Mouse (Mus musculus) adrenal gland, postnatal 14 days (tissue): ENCODE measurements around the gene Elavl3. TPM values are rescaled to one million over a fixed set of nuclear protein-coding genes. Genes with fewer than 3 reads are reported as not detected.
A peak's percentile ranks its signal among the peaks of the same experiment; 100 is the strongest.

Source experiments
- DNase-seq: peaks from one replicate; pipeline ENCODE4 v3.0.0; 2021; ENCODE audit warnings: mixed read lengths
- total RNA-seq: library from RNA; stranded (reverse); gene quantifications from 2 replicates; pipeline ENCODE4 v1.2.3, GENCODE M21; 2021

Elavl3 gene
- total RNA-seq, 1 experiment from 2014 or later: 2.4 TPM

DNA sequence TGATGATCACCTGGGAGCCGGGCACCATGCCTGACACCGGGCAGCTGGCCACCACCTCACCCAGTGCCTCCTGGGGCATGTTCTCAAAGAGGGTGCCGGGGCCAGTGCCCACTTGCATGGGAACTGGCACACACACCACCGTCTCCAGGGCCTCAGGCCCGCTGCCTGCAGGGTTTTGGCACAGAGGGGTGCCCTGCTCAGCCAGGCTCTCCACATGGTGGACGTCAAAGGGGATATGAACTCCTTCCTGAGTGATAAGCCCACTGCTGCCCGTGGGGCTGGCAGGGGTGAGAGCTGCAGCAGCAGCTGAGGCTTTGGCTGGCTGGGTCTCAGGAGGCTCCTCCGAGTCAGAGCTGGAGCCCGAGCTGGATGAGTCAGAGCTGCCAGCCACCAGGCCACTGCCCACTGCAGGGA is 6.2 kb upstream of the Elavl3 start:
- DNase-seq: peak; percentile 64

DNA sequence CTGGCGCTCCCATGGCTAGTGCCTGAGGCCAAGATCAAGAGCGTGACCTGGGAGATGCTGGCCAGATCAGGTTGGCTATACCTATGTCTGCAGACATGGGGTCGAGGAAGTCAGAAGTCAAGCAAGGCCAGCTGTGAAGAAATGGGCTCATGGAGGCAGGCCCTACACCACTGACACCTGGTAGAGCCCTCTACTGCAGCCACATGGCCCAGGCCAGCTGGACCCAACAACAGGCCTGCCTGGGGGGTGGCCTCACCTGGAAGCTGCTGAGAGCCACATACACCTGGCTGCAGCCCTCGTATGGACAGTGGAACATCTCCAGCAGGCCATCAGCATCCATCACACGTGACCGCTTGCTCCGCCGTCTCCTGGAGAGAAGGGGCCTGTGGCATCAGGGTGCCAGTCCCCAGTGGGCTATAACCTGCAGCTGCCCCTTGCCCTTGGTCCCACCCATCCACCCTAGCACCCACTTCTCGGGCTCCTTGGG is 5.3 kb upstream of the Elavl3 start:
- DNase-seq: no peak

DNA sequence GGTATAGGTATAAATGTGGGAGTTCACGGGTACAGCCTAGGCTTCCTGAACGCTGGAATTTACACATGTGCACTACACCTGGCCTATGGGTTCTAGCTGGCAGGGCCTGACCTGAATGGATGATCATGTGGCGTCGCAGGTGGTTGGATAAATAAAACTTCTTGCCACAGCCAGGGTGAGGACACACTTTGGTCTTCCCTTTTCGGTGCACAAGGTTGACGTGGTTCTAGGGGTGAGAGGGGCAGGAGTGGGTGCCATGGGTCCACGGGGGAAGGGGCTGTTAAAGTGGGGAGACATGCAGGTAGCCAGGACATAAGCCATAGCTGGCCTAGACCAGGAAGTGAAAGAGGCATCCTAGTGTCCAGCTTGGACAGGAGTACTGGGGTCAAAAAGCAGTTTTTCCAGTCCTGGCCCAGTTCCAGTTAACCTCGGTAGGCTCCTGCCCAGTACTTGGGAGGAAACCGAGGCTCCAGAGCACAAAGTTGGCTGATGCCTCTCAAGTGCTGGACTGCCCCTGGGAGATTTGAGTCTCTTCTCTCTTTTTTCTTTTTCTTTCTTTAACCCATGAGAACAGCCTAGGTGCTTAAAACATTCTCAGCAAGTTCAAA is 4.6 kb upstream of the Elavl3 start:
- DNase-seq: no peak

DNA sequence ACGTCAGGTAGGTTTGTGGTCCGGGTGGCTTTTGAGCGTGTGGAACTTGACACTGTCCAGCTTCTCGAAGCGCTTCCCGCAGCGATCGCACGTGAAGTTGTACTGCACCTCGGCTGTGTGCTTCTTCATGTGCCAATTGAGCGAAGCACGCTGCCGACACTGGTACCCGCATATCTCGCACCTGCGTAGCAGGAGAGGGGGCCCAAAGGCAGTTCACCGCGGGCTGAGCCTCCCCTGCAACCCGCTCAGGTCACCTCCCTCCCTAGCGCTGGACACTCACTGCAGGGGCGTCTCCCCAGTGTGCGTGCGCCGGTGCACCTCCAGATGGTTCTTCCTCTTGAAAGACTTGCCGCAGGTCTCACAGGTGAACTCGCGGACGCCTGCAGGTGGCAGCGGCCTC is 3.9 kb upstream of the Elavl3 start:
- DNase-seq: no peak

DNA sequence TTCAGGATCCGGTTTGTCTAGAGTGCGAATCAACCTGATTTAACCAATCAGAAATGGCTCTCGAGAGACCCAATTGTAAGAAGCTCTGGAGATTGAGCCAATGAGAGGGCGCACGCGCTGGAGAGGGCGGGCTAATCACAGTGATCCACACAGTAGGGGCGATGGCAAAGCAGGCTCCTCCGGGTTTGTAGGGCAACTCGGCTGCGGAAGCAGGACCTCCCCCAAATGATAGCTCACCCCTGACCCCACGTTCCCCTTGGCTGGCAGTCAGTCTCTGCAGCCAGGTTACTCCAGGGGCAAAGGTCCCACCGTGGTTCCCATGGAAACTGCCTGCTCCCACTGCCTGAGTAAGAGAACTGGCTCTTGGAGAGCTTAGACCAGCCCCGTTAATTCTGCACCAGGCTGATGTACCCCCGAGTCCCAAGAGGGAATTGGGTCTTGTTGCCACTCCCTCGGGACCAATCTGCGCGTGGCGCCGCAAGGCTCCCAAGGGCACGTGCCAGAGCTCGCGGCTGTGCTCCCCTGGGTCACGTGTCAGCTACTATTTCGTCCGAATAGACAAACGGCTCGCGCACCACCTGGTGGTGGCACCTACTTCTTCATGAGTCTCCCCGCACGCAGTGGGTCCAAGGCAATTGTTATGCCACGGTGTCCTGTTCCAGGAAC is 2.7 kb upstream of the Elavl3 start:
- DNase-seq: peak; percentile 89

DNA sequence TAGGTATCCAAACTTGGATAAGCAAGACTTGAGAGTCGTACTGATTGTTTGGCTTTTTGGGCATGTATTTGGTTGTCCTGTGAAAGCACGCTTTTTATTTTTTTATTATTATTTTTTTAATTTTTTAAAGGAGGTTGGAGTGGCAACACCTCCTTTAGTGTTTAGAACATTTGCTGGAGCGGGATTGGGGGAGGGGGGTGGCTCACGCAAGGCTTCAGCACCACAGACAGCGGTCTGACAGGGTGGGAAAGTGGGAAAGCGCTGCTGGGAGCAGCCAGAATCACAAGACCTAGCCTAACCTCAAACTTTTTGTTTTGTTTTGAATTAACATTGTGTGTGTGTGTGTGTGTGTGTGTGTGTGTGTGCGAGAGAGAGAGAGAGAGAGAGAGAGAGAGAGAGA is 1.8 kb upstream of the Elavl3 start:
- DNase-seq: peak; percentile 28

DNA sequence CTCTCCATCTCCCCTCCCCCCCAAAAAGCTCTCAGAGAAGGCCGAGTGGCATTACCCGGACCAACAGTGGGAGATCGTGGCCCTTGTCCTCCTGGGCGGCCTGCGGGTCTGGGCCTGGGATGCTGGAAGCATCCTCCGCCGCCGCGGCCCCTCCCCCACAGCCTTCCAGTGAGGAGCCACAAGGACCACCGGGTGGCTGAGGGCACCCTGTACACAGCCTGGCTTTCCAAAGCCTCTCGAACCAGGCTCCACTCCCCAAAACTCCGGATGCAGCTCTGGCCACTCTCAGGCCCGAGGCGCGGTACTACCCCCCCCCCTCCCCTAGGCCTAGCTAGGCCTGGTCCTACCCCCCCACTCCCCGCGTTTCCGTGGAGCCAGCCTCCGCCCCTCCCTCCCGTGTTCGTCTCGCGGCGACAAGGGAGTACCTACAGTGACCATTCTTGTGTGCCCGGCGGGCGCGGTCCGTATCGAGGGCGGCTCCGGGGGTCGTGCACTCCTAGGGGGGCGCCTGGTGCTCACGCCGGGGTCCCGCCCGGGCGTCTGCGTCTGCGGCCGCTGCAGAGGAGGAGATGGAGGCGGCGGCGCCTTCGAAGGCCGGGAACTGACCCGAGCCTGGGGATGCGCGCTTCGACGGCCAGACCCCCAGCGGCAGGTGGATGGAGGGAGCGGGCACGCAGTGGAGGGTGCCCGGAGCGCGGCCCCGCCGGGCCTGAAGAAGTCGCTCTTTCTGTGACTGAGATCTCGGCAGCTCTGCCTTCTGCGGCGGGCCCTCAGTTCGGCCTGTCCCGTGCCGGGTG is 464 bp downstream of the Elavl3 start:
- peak; percentile 35 for DNase-seq

DNA sequence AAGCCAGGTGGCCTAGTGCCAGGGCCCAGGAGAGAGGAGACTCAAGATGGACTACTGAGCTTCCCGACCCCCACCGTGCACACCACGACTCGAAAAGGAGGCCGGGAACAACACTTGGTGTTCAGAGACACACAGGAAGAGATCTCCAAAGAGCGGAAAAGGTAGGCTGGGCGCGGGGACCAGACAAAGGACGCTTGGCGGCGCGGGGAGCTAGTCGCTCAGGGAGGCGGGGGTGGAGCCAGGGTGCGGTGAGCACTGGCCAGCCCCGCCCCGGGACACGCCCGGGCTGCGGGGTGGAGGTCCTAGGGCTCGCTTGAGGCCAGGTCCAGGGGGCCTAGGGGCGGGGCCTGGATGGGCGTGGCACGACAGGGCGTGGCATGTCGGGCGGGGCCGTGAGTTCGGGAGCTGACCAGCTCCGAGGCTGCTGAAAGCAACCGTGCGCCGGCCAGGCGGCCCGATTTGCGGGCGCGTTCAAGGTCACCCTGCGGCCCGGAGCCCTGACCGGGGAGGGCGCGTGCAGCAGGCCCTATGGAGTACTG is 1.4 kb downstream of the Elavl3 start:
- peak; percentile 80 for DNase-seq

DNA sequence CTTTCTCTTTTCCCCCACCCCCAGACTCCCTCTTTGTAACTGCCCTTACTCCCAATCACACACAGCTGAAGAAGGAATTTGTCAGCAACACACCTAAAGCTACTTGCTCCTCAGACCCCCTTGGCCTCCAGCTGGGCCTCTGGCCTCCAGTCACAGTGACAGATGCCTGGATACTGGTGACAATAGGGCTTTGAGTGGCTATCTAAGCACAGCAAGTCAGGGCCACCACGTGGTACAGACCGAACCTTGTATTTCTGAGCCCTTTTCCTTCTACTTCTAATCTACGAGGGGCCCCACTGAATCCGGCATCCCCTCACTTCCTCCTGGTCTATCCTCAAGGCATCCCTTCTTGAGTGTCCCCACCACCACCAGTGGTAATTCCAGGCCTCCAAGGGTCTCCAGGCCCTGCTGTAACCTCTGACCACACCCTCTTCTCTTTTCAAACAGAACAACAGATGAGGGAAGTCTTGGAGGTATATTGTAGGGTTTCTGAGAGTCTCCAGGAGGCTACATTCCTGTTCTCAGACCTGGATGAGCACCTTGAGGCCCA is 2.0 kb downstream of the Elavl3 start:
- no peak for DNase-seq

DNA sequence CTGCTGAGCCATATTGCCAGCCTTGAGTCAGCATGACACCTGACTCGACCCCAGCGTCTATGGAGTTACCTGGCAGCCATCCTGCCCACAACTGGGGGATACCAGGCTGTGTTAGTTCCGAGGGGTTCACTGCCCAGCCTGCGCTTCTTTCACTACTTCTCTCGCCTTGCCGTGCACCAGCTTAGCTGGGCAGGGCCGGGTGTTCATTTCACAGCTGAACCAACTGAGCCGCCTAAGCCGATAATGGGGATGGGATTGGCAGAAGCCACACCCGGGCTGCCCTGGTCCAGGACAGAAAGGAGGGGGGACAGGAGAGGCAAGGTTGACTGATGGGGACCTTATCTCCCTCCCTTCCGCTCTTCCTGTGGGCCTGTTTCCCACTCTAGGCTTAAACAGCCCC is 2.5 kb downstream of the Elavl3 start:
- DNase-seq: no peak

DNA sequence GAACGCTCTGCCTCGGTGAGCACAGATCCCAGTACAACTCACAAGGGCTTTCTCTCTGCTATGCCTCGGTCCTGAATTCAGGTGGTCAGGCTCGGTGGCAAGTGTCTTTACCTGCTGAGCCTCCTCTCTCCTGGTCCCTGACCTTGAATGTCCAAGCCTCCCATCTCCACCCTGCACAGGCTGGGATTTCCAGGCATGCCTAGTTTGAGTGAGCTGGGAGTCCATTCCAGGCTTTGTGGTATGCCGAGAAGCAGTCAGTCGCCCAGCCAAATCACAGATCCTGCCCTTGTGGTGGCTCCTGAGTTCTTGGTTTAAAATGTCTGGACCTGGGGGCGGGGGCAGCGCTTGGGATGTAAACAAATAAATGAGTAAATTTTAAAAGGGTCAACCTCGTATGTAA is 4.5 kb downstream of the Elavl3 start:
- DNase-seq: no peak

DNA sequence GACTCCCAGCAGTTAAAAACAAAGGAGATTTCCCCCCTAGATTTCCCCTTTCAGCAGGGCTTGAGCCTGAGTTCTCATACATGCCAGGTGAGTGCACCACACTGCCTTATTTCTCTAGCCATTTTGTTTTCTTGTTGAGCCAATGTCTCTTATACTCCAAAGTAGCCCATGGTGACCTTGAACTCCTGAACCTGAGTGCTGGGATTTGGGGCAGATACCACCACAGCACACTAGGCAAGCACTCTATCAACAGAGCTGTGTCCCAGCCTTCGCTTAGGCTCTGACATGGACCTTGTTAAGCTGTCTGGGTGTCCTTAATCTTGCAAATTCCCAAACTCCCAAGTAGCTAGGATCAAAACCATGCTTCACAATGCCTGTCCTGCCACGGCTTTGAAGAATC is 10.0 kb downstream of the Elavl3 start:
- no peak for DNase-seq

DNA sequence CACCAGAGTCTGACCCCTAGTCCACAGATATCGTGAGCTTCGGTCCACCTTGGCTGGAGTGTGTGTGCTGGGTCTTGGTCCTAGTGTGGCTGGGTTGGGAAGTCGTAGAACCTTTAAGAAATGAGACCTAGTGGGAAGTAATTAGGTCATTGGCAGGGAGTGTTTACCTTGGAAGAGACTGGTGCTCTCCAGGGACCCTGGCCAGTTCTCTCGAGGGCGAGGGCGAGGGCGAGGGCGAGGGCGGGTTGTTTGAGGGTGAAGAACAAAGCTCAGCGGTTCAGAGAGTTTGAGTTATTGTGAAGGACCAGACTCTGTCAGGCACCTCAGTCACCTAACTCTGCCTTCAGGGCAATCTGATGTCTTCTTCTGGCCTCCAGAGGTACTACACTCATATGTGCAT is 14.0 kb downstream of the Elavl3 start:
- peak; percentile 48 for DNase-seq

DNA sequence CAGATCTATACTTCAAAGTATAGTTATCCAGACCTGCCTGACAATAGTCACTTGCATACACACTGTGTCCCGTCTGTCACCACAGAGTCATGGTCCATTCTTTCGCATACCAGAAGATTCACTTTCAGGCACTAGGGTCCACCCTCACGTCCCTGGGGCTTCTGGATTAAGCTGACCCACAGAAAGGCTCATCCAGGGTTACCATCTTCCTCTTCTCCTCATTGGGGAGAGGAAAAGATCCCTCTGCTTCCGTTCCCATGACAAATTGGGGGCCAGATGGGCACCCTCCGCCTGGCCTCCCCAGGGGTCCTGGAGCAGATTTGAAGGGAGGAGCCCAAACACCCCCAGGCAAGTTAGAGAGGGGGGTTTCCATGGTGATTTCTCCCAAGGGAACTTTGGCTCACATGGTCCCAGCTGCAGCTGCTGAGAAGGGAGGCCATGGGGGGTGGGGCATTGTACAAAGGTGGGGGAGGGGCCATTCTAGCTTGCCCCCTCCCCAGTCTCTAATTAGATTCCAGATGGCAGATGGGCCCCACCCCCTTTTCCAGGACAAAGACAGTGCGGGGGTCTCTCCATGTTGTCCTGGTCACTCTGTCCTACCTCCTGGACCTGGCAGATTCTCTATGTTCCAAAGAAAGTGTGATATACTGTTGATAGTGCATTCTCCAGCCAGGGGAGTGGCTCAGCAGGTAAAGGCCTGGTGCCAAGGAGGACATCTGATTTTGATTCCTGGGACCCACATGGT is 16.4 kb downstream of the Elavl3 start:
- DNase-seq: no peak

DNA sequence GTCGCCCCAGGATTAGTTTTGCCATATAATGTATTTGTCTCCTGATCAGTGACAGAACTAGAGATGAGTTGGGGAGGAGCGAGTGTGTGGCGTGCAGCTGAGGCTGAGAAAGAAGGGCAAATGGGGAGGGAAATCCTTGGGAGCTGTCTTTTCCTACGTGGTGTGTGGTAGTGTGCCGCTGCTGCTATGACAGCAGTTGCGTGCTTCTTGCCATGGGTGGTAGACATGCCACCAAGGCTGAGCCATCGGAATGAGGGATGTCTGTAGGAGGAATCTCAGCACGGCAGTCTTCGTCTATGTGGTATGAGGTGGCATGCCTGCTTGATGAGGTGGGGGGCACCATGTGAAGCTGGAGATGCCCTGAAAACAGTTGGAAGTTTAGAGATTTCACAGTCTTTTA is 21.4 kb downstream of the Elavl3 start:
- DNase-seq: no peak

DNA sequence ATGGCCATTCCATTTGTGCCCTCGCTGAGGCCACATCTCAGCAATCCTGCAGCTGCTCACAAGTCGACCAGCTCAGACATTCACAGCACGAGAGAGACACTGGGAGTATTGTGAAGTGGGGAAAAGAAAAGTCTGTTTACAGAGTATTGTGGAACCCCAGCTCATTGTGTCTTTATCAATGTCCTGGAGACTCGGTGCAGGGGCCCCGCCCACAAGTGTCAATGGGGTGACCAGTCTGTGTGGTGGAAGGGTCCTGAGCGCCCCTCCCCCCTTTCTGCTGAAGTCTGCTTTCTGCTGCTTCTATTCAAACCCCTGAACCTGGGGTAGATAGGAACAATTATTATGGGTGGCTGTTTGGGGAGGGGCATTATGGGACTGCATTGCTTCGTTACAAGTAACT is 23.4 kb downstream of the Elavl3 start:
- DNase-seq: no peak

DNA sequence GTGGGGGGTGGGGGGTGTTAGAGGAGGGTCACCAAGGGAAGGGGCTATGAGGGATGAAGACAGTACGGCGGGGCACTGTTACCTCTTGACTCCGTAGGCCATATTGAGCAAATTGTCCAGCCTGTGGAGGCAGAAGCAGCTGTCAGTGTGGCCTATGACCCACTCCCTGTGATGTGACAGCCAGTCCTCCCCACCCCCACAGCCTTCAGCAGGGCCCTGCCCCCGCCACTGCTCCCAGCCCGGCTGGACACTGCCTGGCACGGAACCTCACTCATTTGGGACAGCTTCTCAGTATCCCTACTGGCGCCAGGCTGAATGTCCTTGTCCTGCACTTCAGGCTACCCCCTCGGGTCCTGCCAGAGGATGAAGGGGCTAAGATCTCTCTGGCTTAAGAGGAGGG is 27.2 kb downstream of the Elavl3 start:
- peak; percentile 39 for DNase-seq

DNA sequence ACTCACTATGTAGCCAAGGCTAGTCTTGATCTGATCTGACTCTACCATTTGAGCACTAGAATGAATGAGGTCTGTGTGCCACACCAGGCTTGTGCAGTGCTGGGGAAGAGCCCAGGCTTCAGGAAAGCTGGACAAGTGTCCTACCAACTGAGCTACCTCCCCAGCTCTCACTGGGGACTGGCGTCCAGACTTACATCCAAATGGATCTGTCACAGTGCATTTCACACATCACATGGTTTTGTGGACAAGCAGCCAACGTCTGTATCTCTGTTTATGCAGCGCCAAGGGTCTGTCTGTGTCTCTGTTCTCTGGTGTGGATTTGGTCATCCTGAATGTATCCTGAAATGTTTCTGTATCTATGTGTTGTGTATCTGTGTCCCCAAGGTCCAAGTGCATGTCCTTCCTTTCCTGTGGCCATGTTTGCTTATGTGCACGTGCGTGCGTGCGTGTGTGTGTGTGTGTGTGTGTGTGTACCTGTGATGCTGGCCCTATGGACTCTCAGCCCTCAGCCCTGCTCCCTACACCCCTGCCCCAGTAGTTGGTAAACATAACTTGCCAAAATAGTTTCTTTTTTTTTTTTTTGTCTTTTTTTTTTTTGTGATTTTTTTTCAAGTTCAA is 34.5 kb downstream of the Elavl3 start:
- DNase-seq: no peak

DNA sequence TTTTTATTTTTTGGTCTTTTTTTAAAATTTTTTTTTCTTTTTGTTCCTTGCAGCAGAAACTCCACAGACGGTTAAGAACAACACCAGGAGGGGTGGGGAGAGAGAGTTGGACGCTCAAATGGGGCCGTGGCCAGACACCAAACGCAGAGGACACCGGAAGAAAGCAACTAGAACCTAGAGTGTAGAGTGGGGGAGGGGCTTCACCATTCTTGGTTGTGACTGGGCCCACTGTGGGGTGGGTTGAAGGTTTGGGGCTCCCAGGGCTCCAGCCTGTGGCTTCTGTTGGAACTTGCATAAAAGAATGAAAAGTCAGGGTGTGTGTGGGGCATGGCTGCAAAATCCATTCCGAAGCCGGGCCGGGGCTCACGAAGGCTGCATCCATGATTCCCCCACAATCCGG is 35.6 kb downstream of the Elavl3 start:
- DNase-seq: no peak

DNA sequence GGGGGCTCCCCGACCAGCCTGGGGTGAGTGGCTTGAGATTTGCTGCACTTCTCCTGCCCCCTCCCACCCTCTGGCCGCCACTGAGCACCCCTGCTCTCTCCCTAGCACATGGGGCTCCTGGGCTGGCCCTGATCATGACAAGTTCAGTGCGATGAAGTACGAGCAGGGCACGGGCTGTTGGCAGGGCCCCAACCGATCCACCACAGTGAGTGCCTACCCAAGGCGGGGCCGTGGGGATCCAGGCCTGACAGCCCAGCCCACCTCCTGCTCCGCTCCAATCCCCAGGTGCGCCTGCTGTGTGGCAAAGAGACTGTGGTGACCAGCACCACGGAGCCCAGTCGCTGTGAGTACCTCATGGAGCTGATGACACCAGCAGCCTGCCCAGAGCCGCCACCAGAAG is 39.1 kb downstream of the Elavl3 start:
- no peak for DNase-seq

DNA sequence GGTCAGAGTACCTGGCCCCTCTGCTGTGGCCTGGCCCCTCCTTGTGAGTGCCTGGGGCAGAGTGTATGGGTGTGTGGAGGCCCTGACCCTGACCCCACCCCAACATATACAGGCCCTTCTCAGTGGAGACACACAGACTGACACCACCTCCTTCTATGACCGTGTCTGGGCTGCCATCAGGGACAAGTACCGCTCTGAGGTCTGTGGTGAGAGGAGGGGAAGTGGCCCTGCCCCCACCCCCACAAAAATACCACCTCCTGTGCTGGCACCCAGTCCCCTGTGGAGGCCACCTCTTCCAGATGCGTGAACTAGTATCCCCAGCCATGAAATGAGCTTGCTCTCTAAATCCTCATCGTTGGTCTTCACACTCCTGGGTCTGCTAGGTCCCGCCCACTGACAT is 40.8 kb downstream of the Elavl3 start:
- DNase-seq: no peak

DNA sequence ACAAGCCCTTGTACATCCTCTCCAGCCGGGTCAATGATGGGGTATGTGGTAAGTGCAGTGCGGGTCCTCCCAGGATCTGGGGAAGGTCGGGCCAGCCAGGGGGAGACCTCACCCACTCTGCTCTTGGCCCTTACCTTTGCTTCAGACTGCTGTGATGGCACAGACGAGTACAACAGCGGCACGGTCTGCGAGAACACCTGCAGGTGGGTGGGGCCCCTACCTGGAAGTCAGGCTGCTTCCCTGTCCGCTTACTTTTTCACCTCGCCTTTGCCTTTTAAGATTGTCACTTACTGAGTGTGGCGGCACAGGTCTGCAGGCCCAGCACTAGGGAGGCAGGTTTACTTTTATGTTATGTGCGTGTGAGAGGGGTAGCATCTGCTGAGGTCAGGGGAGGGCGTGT is 47.3 kb downstream of the Elavl3 start:
- DNase-seq: no peak
